Mouse (Mus musculus): Measurements from ENCODE around the gene Myo6.

GRCm38 (mm10) chr9:80210096-80210495 lies 45.3 kb downstream of the Myo6 start:
- no peak for TF ChIP-seq NRF1 (IDR thresholded peaks at IDR 0.05; ENCODE audit: insufficient read depth, low read depth, low read length, poor library complexity, severe bottlenecking)
- TF ChIP-seq TBP (IDR thresholded peaks at IDR 0.05; ENCODE audit: low read depth, low read length) = no peak
- no peak for TF ChIP-seq CHD2 (IDR thresholded peaks at IDR 0.05; ENCODE audit: low read length)
- TF ChIP-seq RAD21 (IDR thresholded peaks at IDR 0.05; ENCODE audit: low read depth, low read length) = no peak
- TF ChIP-seq HCFC1 (IDR thresholded peaks at IDR 0.05; ENCODE audit: low read depth, low read length) = no peak
- TF ChIP-seq CTCF (IDR thresholded peaks at IDR 0.05 in 2 of 3, conservative IDR thresholded peaks at IDR 0.05 in 1 of 3; ENCODE audit: control insufficient read depth in 1 of 3, insufficient read depth in 1 of 3, low read depth in 2 of 3, low read length in 3 of 3, poor library complexity in 1 of 3, severe bottlenecking in 1 of 3) = no peak
- TF ChIP-seq USF2 (IDR thresholded peaks at IDR 0.05; ENCODE audit: borderline replicate concordance in 1 of 2, insufficient read depth in 1 of 2, low read depth in 1 of 2, low read length in 2 of 2) = no peak
- no peak for TF ChIP-seq MAX (IDR thresholded peaks at IDR 0.05; ENCODE audit: low read length)
- TF ChIP-seq MAFK (IDR thresholded peaks at IDR 0.05; ENCODE audit: borderline replicate concordance, low read depth, low read length) = no peak
- no peak for TF ChIP-seq MYC (IDR thresholded peaks at IDR 0.05; ENCODE audit: low read depth, low read length)
- no peak for TF ChIP-seq UBTF (IDR thresholded peaks at IDR 0.05; ENCODE audit: borderline replicate concordance, insufficient read depth, low read depth, low read length)
- no peak for TF ChIP-seq TAL1 (IDR thresholded peaks at IDR 0.05; ENCODE audit: low read length)
- no peak for TF ChIP-seq RCOR1 (IDR thresholded peaks at IDR 0.05; ENCODE audit: low read depth, low read length)

Measured in MEL (cell line).